Mouse (Mus musculus): ENCODE results near the gene Npas1.

GRCm38 (mm10) chr7:16426129-16426729, 51.3 kb downstream of the Npas1 start:
- TF ChIP-seq CTCF (IDR thresholded peaks at IDR 0.05; ENCODE audit: borderline replicate concordance, control insufficient read depth, extremely low read depth, insufficient read depth, low read length, poor library complexity) (peak; percentile 90), POLR2A (IDR thresholded peaks at IDR 0.05; ENCODE audit: control insufficient read depth, extremely low read depth, insufficient read depth, low read length, poor library complexity) (no peak)
